Mouse (Mus musculus) liver, embryonic 14.5 days (tissue): ENCODE results near the gene Tkfc. TPM values are rescaled to one million over a fixed set of nuclear protein-coding genes. Genes with fewer than 3 reads are reported as not detected.

Experiments used
- ATAC-seq: fragments of 200-750 bp; cut with Nextera tagmentation; 2 replicates; pipeline ENCODE4 v1.8.0; 2017; ENCODE audit warnings: moderate number of reproducible peaks, mild to moderate bottlenecking, moderate library complexity; ENCODE audit not compliant: insufficient read depth
- DNase-seq, 3 experiments: peaks; one replicate each; pipeline ENCODE4 v3.0.0-alpha.2; 2012 to 2013; ENCODE audit warnings: low read depth in 3 of 3, low spot score in 3 of 3
- H3K27ac ChIP-seq: fragments of 300-500 bp; sonication (generic); 2 replicates; pipeline ENCODE4 v1.5.1; 2014; ENCODE audit warnings: moderate library complexity, mild to moderate bottlenecking, control low read depth, inconsistent platforms
- H3K27me3 ChIP-seq: fragments of 300-500 bp; sonication (generic); 2 replicates; pipeline ENCODE4 v1.6.1; 2014; ENCODE audit warnings: mild to moderate bottlenecking, low read length, moderate library complexity; ENCODE audit not compliant: control insufficient read depth, insufficient read depth
- H3K36me3 ChIP-seq: fragments of 300-500 bp; sonication (generic); replicated peaks from 2 replicates; pipeline ENCODE4 v1.6.1; 2014; ENCODE audit warnings: low read depth; ENCODE audit not compliant: control insufficient read depth, insufficient read depth
- H3K4me1 ChIP-seq, 2 experiments: fragments of 200-500 bp in 1 of 2; fragments of 300-500 bp in 1 of 2; sonication (generic) in 1 of 2; replicated peaks; 2 replicates each; pipeline ENCODE4 v1.6.1; 2012 to 2014; ENCODE audit warnings: antibody characterized with exemption in 1 of 2, inconsistent platforms in 1 of 2, low read length in 1 of 2; ENCODE audit not compliant: control insufficient read depth in 2 of 2, insufficient read depth in 2 of 2
- H3K4me2 ChIP-seq: fragments of 300-500 bp; sonication (generic); 2 replicates; pipeline ENCODE4 v1.6.1; 2014; ENCODE audit warnings: low read depth, mild to moderate bottlenecking, control low read depth, moderate library complexity
- H3K4me3 ChIP-seq, 2 experiments: fragments of 200-500 bp in 1 of 2; fragments of 300-500 bp in 1 of 2; sonication (generic) in 1 of 2; 2 replicates each; pipeline ENCODE4 v1.5.1; 2012 to 2014; ENCODE audit warnings: low read depth in 2 of 2, low read length in 2 of 2, mild to moderate bottlenecking in 2 of 2, control low read depth in 1 of 2, inconsistent platforms in 1 of 2, moderate library complexity in 1 of 2; ENCODE audit not compliant: insufficient read depth in 1 of 2
- H3K9ac ChIP-seq: fragments of 300-500 bp; sonication (generic); replicated peaks from 2 replicates; pipeline ENCODE4 v1.6.1; 2014; ENCODE audit warnings: mild to moderate bottlenecking, control low read depth, moderate library complexity
- H3K9me3 ChIP-seq: fragments of 300-500 bp; sonication (generic); 2 replicates; pipeline ENCODE4 v1.6.1; 2016; ENCODE audit warnings: low read length, mixed read lengths; ENCODE audit not compliant: control insufficient read depth
- CTCF ChIP-seq: IDR thresholded peaks from 2 replicates; pipeline ENCODE4 v1.5.1; 2016; ENCODE audit warnings: antibody characterized with exemption, low read depth, control low read depth
- EP300 ChIP-seq: IDR thresholded peaks from 2 replicates; pipeline ENCODE4 v1.6.1; 2016; ENCODE audit warnings: antibody characterized with exemption, low read depth
- WGBS: fragments of 180-500 bp; shearing (Covaris S2); extraction: QIAGEN DNeasy Blood & Tissue Kit; methylation state at CpG from one replicate; pipeline ENCODE4 v1.1.7; 2014; ENCODE audit not compliant: insufficient replicate concordance; 5-methylcytosine and 5-hydroxymethylcytosine counted together
- polyA plus RNA-seq, 2 experiments: library from polyadenylated mRNA; depleted of rRNA in 1 of 2; stranded (reverse) in 1 of 2; unstranded in 1 of 2; fragments of >200 nt; fragmentation: Nextera tagmentation in 1 of 2; extraction: Ambion mirVana in 1 of 2; gene quantifications; 2 replicates each; pipeline versions ENCODE4 v1.2.1 to v1.2.3; 2012 to 2014

Gene Tkfc
- polyA plus RNA-seq (2012; rRNA removed): 11.7 and 13.9 TPM in 2 replicates
- polyA plus RNA-seq (2014; fragmentation: Nextera tagmentation; extraction: Ambion mirVana): 15.1 and 15.6 TPM in 2 replicates

DNA sequence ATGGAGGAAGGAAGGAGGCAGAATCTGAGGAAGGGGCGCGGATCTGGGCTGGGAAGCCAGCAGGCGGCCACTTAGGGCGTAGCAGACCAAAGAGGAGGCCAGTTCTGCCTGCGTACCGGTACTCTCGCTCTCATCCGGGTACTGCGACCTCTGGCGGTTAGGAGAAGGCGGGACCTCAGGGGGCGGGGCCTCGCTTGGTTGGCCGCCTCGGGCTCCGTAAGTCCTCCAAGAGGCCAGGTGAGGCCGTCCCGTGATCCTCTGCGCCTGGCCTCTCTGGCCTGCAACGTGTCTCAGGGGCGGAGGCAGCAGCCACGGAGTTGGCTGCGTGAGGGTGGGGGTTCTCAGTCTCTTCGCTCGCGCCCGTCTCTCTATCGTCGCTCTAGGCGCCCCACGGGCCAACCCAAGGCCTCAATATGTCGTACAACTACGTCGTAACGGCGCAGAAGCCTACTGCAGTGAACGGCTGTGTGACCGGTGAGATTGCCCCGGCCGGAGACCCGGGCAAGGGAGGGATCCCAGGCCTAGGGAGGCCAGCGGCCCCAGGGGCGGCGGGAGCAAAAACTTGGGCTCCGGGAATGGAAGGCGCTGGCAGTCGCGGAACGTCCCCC is at the start of gene Tkfc, which contains the start of gene Ddb1:
Gene Tkfc, minus strand, starts transcription at position 362 of the 608 bp plus-strand sequence.
Gene Ddb1, plus strand, starts transcription at position 35 of the 608 bp plus-strand sequence.
- peak; percentile 49 for TF ChIP-seq EP300
- peak; percentile 88 for TF ChIP-seq CTCF
- peak within 1 kb of the TSS; percentile 85 for H3K4me2 ChIP-seq
- ATAC-seq (peak; percentile 97), DNase-seq (peak; percentile 96 to 97 (median 97))
- H3K4me1 ChIP-seq: peaks cover 4 to 33% of the 10 kb centered on the region in 2 experiments
- H3K9ac ChIP-seq: peak within 1 kb of the TSS; percentile 98
- no peaks in the 10 kb centered on the region for H3K9me3 ChIP-seq
- peak within 1 kb of the TSS; percentile 91 for H3K27ac ChIP-seq
- H3K27me3 ChIP-seq: no peaks in the 10 kb centered on the region
- H3K36me3 ChIP-seq: peaks cover 30% of the 10 kb centered on the region
- H3K4me3 ChIP-seq: peak within 1 kb of the TSS; percentile 82 to 98
- WGBS: 0% methylated on average over 49 of the region's 49 CpGs

DNA sequence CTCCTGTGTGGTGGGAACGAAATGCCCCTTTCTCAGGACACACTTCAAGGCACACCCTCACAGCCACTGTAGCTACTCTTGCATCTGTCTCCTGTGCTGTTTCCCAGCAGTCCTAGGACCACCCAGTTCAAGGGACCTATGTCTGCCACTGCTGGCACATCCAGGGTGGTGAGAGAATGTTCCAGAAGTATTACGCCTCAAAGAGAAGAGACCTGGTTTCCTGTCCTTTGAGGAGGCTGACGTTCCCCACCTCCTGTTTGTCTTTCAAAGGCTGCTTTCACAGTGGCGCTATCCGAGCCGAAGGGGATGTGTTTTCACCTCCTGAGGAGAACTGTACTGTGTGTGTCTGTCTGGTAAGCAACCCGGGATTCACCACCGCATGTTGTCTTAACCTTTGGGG is 42.7 kb upstream of the Tkfc start:
- H3K36me3 ChIP-seq: no peaks in the 10 kb centered on the region
- H3K9ac ChIP-seq: no peak overlapping the region
- H3K9me3 ChIP-seq: no peaks in the 10 kb centered on the region
- H3K4me1 ChIP-seq: peaks cover 0 to 5% of the 10 kb centered on the region in 2 experiments; a peak in 2 of 4 replicates
- H3K27ac ChIP-seq: no peak overlapping the region
- TF ChIP-seq CTCF: no peak
- no peak for TF ChIP-seq EP300
- DNase-seq (no peak), ATAC-seq (no peak)
- WGBS: 63% methylated on average over 8 of the region's 8 CpGs
- no peak overlapping the region for H3K4me3 ChIP-seq
- H3K4me2 ChIP-seq: no peak overlapping the region
- no peaks in the 10 kb centered on the region for H3K27me3 ChIP-seq

- no peak overlapping the region for H3K4me2 ChIP-seq
- H3K36me3 ChIP-seq: no peaks in the 10 kb centered on the region
- DNase-seq (no peak), ATAC-seq (no peak)
- TF ChIP-seq EP300: no peak
- TF ChIP-seq CTCF: no peak
- no peaks in the 10 kb centered on the region for H3K27me3 ChIP-seq
- no peak overlapping the region for H3K9ac ChIP-seq
- peaks cover 0 to under 1% of the 10 kb centered on the region in 2 experiments; a peak in 2 of 4 replicates for H3K4me1 ChIP-seq
- H3K4me3 ChIP-seq: no peak overlapping the region
- H3K9me3 ChIP-seq: no peaks in the 10 kb centered on the region
- no peak overlapping the region for H3K27ac ChIP-seq
- WGBS: 71% methylated on average over 2 of the region's 2 CpGs
Observed at GRCm38 (mm10) chr19:10645616-10646015, 40.2 kb upstream of the Tkfc start.

DNA sequence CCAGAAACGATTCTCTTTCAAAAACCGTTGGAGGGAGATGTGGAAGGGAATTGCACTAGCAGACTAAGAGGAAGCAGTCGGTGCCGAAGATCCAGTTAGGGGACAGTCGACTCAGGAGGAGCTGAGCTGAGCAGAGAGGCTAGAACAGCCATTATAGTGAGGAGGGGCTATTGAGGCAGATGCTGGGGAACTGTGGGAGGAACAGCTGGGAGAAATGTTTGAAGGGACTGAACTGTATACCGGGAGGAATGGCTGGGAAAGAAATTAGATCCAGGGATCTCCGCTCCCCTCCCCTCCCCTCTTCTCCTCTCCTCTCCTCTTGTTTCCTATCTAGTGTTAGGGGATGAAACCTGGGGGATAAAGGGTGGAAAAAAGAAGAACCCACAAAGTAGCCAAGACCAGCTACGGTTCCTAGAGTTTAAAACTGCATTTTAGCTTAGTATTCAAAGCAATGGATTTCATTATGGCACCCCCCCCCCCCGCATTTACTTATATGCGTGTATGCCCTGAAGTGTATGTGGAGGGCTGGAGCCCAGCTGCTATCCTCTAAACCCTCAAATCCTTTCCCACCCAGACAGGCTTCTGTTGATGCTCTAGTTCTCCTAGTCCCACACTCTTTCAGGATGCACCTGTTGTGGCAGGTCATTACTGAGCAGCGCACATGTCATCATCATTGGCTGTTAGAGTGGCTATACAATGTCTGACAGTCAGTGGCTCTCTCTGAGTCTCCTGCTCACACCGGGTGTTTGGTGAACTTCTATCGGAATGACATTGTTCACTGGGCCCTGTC is 35.3 kb upstream of the Tkfc start:
- 52% methylated on average over 13 of the region's 13 CpGs for WGBS
- H3K9ac ChIP-seq: peak overlapping the region; percentile 40; the same call in 1 of the 2 replicates
- H3K4me3 ChIP-seq: no peak overlapping the region
- H3K36me3 ChIP-seq: no peaks in the 10 kb centered on the region
- H3K27ac ChIP-seq: no peak overlapping the region
- H3K9me3 ChIP-seq: no peaks in the 10 kb centered on the region
- no peaks in the 10 kb centered on the region for H3K27me3 ChIP-seq
- ATAC-seq: no peak
- peak overlapping the region; percentile 44 for H3K4me2 ChIP-seq
- TF ChIP-seq EP300 (no peak), CTCF (no peak)
- no peak for DNase-seq
- peaks cover 20 to 21% of the 10 kb centered on the region in 2 experiments for H3K4me1 ChIP-seq

DNA sequence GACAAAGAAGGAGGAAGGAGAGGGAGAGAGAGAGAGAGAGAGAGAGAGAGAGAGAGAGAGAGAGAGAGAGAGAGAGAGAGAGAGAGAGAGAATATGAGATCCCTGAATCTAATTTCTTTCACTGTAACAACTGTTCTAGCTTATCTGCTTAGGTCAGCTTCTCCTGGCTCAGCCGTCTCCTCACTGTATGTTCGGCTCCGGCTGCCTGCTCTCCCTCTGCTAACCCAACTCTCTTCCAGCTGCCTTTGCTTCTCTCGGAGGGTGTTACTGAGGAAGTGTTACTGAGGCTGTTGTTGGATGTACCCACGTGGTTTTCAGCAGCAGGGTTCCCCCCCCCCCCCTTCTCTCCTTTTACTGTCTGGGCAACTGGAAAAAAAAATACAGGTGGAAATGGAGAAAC is 34.6 kb upstream of the Tkfc start:
- no peaks in the 10 kb centered on the region for H3K36me3 ChIP-seq
- DNase-seq (peak in 1 of 3 experiments; percentile 36), ATAC-seq (peak; percentile 64; the same call in 1 of the 2 replicates)
- H3K4me3 ChIP-seq: no peak overlapping the region
- peak overlapping the region; percentile 44 for H3K4me2 ChIP-seq
- H3K9ac ChIP-seq: peak overlapping the region; percentile 40; the same call in 1 of the 2 replicates
- peak overlapping the region; percentile 50 for H3K27ac ChIP-seq
- WGBS: 6% methylated on average over 5 of the region's 5 CpGs
- H3K27me3 ChIP-seq: no peaks in the 10 kb centered on the region
- H3K9me3 ChIP-seq: no peaks in the 10 kb centered on the region
- no peak for TF ChIP-seq EP300
- TF ChIP-seq CTCF: no peak
- H3K4me1 ChIP-seq: peaks cover 25 to 28% of the 10 kb centered on the region in 2 experiments
